Mouse (Mus musculus) telencephalon, adult 2 months (tissue): ENCODE measurements at regions not wholly inside any gene's neighbourhood (a gene's known extent, or its start where the extent isn't known, plus 50 kb on each side); places are given as distances from the start of the nearest gene placed in this dataset.

ENCODE experiments used
- DNase-seq: peaks from one replicate; pipeline ENCODE4 v3.0.0-alpha.2; 2011; ENCODE audit warnings: low read depth, low spot score

DNA sequence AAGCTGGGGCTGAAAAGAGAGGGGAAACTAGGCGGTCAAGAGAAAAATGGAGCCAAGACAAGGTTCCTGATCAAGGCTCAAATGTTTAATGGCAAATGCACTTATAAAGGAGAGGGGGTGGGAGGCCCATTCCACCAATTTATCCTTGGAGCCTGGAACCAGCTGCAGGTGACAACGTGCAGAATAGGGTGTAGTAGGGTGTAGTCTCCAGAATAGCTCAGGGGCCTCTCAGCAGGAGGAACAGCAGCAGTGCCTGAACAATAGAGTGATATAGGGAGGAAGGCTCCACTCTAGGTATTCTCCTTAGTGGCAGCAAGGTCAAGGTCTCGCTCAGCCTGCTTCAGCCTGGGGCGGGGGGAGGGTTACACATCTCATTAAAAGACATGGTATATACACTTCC is 451.7 kb downstream of the Ube2dnl2 start:
- no peak for DNase-seq

DNA sequence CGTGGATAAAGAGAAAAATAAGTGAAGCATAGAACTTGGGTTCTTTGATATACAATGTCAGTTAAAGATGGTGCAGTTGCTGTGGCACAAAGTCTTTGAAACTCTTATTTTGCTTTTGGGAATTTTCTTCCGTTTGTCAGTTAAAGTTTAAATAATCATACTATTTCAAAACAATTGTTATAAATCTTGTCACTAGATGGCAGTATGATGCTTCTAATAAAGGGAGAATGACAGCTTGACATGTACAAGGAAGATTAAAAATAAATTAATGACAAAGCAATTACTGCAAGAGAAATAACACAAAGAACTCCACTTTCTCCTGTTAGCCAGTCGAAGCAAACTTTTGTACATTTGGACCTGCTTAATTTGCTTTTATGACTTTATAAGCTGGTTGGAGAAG is 489.0 kb downstream of the Ube2dnl2 start:
- DNase-seq, result peak; percentile 2
